Mouse (Mus musculus): Measurements from ENCODE around the gene Slfn2.

Gene Slfn2

DNA sequence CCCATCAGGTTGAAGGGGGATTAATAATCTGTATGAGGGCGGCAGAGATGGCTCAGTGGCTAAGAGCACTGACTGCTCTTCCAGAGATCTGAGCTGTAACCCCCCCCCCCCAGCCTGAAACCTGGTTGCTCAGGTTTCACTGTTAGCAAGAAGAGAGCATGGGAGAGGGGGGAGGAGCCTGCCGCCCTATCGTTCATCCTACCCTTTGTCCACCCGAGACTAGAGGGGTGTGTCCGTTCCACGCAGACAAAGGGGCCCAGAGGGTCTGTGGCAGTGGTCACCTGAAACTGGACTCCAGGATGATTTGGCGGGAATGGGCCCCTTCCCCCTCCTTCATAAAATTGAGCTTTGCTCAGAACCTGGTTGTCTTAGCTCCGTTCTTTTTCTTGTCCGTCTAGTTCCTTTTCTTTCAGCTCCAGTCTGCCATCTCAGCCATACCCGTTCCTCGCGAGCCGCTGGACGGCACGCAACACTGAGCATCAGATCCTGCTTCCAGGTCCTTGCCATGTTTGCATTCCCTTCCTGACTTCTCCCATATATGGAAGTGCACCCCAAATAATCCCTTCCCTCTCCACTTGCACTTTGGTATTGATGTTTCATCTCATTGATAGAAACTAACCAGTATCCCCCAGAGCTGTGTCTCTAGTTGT lies 5.5 kb downstream of the Slfn2 start:
- DNase-seq (ENCODE audit: low read depth, low spot score), result no peak

DNA sequence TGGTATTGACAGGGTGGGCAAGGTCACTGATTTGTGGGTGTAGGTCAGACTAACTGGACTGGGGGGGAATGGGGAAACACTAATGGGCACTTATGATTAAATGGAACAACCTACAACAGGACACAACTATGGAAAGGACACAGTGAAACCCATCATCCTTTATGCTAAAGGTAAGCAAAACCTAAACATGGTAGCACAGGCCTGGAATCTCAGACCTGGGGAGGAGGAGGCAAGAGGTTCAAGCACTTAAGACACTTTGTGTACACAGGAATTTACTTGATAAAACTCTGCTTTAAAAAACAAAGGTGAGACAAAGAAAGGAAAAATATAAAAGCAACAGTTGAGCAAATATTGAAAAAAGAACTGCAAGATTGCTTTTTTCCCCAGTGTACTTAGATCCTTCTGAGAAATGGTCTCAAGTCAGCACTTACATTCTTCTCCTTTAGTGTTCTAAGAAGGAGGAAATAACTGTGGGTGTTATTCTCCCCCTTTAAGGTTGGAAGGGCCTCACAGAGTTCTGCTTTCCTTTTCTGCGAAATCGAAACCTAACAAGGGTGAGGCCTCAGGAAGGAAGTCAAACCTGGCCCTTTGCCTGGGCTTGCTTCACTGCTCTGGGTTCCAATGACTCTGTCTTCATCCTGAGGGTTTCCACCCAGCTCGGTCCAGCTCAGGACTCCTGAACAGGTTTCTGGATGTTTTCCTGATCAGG lies 13.0 kb downstream of the Slfn2 start:
- DNase-seq (ENCODE audit: low read depth, low spot score), result peak; percentile 88

DNA sequence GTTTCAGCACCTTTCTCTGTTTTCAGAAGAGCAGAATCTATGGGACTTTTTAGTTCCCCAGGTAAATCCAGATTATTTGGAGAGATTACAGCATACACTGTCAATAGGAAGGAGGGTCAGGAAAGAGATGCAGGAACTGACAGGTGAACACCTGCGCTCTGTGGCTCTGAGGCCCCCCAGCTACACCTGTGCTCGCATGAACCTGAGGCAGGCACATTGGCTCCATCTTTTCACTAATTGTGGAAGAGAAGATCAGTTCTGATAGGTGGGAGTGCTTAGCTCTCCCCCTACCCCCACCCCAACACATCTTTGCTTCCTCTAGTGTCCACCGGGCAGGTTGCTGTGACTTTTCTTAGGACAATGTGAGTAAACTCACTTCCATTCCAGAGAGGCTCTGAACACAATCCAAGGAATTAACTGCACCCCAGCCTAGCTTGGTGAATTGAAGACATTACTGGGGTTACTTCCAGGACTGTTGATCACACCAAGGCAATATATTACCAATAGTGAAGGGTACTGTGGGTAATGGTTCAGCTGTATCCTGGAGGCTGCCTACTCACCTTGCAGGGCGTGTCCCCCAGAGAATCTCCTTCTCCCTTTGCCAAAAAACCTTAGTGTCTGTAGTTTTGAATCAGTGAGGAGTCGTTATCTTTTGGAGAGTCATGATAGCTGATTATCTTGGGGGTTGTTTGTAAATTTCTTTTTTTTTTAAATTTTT lies 13.7 kb downstream of the Slfn2 start:
- DNase-seq (ENCODE audit: low read depth, low spot score), result peak; percentile 42

DNA sequence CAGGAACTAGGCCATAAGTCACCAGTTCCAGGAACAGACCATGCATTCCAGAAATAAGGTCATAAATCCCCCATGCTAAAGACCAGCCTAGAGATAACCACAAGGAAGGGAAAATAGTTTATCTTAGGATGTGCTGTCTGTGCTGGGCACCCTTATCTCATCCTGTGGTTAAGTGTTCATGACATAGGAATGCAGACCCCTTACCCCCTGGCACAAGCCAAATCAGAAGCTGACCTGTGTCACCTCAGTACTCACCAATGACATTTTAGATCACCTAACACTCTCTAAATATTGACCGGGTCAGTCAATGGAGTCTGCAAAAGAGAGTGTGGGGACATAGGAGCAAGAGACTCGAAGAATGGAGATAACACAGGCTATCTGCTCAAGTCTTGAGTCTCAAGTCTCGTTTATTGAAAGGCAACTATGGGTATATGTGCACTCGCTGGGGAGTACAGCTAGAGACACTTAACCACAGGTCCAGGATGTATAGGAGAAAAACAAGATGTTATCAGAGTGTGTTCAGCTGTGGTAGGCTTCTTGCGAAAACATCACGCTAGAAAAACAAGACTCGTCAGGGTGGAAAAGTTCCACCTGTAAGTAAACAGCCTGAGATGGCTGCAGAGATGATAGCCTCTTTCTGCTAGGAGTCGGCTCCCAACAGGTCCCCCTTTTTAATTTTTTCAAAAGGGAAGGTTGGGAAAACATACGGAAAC lies 14.7 kb downstream of the Slfn2 start:
- DNase-seq (ENCODE audit: low read depth, low spot score), result peak; percentile 86

DNA sequence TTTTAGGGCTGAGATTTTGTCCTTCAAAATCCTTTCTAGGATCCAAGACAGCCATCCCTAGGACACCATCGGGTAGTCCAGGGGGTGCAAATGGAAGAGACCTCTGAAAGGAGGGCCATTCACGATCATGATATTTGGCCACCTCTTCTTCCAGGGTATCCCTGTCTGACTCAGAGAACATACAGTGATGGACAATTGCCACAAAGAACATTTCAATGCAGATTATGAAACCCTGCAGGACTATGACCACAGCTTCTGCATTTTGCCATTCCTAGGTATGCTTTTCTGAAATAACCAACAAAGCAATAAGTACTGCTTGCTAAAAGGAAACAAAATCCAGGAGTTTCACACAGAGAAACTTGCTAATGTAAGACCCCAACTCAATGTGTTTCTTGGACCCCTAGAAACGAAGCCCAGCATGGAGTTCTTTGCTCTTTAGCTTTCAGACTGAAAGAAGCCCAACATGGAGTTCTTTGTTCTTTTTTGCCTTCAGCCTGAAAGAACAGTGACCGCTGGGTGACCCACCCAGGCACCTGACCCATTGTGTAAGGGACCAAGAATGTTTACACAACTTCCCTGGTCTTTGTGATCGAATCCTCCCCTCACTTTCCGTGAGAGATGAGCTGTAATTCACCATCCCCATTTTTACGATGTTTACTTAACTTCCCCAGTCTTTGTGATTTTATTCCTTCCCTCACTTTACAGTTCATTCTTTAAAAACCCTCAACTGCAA lies 18.0 kb downstream of the Slfn2 start:
- no peak for DNase-seq (ENCODE audit: low read depth, low spot score)

DNA sequence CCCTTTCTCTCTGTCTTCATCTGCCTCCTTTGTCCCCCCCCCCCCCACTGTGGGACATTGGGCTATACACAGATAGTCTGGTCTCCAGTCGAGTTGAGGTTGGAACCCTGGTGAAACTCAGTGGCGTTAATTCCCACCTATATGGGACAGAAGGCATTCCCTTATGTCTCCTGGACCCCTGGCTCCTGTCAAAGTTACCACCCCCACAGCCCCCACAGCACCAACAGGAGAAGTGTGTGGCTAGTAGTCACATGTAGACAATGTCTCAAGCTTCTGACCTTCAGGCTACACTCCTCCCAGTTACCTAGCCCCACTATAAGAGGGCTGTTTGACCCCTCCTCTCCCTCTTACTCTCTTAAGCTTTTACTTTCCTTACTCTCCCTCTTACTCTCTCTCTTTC lies 19.2 kb downstream of the Slfn2 start:
- no peak for DNase-seq (ENCODE audit: low read depth, low spot score)

DNA sequence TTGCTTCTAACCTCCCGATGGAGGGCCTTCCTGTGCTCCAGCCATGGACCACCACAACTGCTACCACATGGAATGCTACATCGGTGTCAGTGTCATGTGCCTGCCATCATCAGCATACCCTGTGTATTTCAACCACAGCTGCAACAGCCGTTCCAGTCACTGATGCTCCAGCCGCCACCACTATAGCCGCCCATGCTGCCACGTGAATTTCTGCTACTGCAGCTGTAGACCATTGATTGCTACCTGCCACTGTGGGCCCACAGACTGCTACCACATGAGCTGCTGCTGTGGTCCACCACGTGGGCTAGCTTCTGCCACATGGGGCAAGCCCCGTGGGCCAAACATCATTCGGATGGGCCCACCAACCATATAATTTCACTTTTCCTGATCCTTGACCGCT lies 19.8 kb downstream of the Slfn2 start:
- DNase-seq (ENCODE audit: low read depth, low spot score), result no peak

DNA sequence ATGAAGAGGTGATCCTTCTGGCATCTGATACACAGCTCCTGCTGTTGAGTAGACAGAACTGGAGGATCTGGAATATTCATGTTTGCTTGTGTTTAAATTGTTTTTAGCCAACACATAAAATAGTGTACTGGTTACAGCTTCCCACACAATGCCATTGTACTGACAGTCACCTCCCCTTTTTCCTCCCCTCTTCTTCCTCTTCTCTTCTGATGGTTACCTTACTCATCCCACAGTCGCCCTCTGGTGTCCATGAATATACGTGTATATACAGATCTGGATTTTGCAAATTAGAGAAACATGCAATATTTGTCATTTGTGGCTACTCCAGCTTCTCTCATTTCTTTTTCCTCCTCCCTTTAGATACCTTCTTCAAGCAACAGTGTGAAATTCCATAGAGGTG lies 50.2 kb downstream of the Slfn2 start:
- DNase-seq (ENCODE audit: low read depth, low spot score), result peak; percentile 88

DNA sequence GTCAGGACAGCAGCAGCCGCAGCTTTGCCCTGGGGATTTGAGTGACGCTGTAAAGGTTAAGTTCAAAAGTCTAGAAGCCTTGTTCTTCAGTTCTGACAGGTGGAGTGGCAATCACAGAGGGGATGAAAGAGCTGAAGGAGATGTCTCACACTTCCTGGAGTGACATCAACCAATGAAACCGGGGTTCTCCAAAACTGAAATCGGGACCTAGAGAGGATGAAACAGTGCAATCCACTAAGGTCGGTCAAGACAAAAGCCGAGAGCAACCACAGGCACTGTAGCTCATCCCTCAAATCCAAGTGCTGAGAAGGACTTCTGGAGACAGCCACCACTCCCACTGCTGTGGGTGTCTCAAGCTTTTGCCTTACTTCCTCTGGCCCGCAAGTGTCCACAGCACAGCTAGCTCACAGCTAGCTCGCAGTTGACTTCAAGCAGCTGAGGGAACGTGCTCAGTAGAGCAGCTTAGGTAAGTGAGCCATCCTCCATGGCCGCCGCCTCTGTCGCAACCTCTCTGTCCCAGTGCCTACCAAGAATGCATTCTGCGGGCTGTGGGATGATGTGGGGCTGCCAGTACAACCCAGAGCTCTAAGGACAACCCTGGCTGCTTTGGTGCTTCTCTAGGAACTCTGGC lies 51.8 kb downstream of the Slfn2 start, which contains the start of gene Slfn1:
Gene Slfn1, plus strand, starts transcription at position 253 of the 631 bp plus-strand sequence.
- peak; percentile 67 for DNase-seq (ENCODE audit: low read depth, low spot score)

DNA sequence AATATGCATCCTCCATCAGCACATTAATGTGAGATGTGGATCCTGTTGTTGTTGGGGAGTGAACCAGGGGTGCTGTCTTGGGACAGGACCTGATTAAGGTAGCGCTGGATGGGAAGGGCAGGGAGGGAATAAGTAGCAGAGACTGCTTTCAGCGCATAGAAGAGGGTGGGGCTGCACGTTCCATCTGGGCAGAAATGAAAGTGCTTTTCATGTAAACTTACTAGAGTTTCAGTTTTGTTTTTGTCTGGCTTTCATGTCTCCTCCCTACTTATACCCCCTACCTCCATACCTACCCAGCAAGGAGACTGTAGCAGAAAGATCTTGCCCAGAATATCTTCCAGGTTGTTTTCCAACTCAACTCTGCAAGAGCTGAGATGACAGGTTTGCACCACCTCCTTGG lies 53.1 kb downstream of the Slfn2 start:
- DNase-seq (ENCODE audit: low read depth, low spot score), result peak; percentile 66
